Mouse (Mus musculus): ENCODE measurements at regions not wholly inside any gene's neighbourhood (a gene's known extent, or its start where the extent isn't known, plus 50 kb on each side); places are given as distances from the start of the nearest gene placed in this dataset.

GRCm38 (mm10) chr4:45647514-45647913 is 115.2 kb upstream of the Shb start:
- TF ChIP-seq MYOG (IDR thresholded peaks at IDR 0.05; ENCODE audit: control insufficient read depth in 1 of 3, insufficient read depth in 1 of 3, insufficient read length in 2 of 3, low read depth in 2 of 3), result peak; percentile 56 to 93 (median 89)
- TF ChIP-seq TCF12 (IDR thresholded peaks at IDR 0.05; ENCODE audit: insufficient read depth, poor library complexity, severe bottlenecking), result peak; percentile 90
- peak; percentile 88 for TF ChIP-seq TCF3 (IDR thresholded peaks at IDR 0.05; ENCODE audit: insufficient read length, low read depth)
- no peak for TF ChIP-seq MAX (IDR thresholded peaks at IDR 0.05; ENCODE audit: low read depth)
- TF ChIP-seq MYOD1 (IDR thresholded peaks at IDR 0.05; ENCODE audit: control insufficient read depth in 1 of 3, insufficient read length in 2 of 3, low read depth in 2 of 3), result peak; percentile 59 to 90 (median 77)
- Histone ChIP-seq H3ac (ENCODE audit: control insufficient read depth, insufficient read length) (no peak overlapping the region), H3K79me2 (ENCODE audit: control insufficient read depth, insufficient read depth) (no peaks in the 10 kb centered on the region), H3K4me2 (ENCODE audit: low read depth) (peak overlapping the region; percentile 36), H3K27me3 (ENCODE audit: control insufficient read depth, insufficient read depth, insufficient read length) (peaks cover 5% of the 10 kb centered on the region), H3K36me3 (ENCODE audit: control insufficient read depth, insufficient read depth) (no peaks in the 10 kb centered on the region), H3K4me3 (no peak overlapping the region)

DNA sequence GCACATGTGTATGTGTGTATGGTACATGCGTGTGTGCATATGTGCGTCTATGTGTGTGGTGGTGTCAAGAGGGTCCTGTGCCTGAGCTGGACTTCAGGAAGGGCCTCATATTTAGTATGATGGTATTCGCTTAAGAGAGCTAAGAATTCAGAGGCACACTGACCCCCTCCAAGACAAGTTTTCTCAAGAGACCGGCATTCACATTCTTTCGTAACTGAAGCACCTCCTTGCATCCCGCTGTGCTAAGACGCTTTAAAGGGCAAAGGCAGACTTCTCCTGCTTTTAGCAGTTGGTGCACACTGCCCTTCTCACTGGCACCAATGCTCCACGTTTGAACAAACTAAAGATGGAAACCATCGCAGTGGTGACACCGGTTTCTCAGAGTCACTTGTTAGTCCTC is 110.3 kb upstream of the Shb start:
- H3K4me3 ChIP-seq, result no peak overlapping the region
- TF ChIP-seq REST (IDR thresholded peaks at IDR 0.05; ENCODE audit: insufficient read depth, insufficient read length), result no peak
- TF ChIP-seq MYOD1 (IDR thresholded peaks at IDR 0.05; ENCODE audit: control insufficient read depth in 1 of 3, insufficient read length in 2 of 3, low read depth in 2 of 3), result no peak
- no peak for TF ChIP-seq TCF12 (IDR thresholded peaks at IDR 0.05; ENCODE audit: insufficient read depth, poor library complexity, severe bottlenecking)
- no peak for TF ChIP-seq E2F4 (IDR thresholded peaks at IDR 0.05; ENCODE audit: insufficient read depth)
- TF ChIP-seq MYOG (IDR thresholded peaks at IDR 0.05; ENCODE audit: control insufficient read depth in 1 of 3, insufficient read depth in 1 of 3, insufficient read length in 2 of 3, low read depth in 2 of 3), result no peak
- no peak for TF ChIP-seq MAX (IDR thresholded peaks at IDR 0.05; ENCODE audit: low read depth)
- TF ChIP-seq CEBPB (IDR thresholded peaks at IDR 0.05; ENCODE audit: insufficient read depth, poor library complexity, severe bottlenecking), result no peak
- TF ChIP-seq POLR2A (IDR thresholded peaks at IDR 0.05; ENCODE audit: insufficient read length, low read depth), result no peak
- H3K27me3 ChIP-seq (ENCODE audit: control insufficient read depth, insufficient read depth, insufficient read length), result peaks cover 5% of the 10 kb centered on the region
- no peak overlapping the region for H3K4me2 ChIP-seq (ENCODE audit: low read depth)
- no peak overlapping the region for H3ac ChIP-seq (ENCODE audit: control insufficient read depth, insufficient read length)
- H3K36me3 ChIP-seq (ENCODE audit: control insufficient read depth, insufficient read depth), result no peaks in the 10 kb centered on the region
- H3K79me2 ChIP-seq (ENCODE audit: control insufficient read depth, insufficient read depth), result no peaks in the 10 kb centered on the region

DNA sequence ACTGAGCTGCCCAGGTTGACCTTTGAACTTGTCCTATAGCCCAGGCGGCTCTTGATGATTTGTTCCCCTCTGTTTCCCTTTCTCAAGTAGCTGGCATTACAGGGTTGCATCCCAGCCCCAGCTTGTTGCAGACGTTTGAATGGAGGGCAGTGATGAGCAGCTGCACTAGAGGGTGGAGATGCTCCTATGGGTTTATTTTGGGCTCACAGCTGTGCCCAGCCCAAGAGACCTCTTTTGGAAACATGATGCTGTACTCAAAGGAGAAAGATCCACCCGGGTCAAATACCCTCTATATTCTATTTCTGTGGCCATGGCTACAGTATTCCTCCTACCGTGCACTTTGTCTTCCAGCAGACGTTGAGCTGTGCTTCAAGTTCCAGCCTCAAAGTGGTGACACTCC is 109.0 kb upstream of the Shb start:
- H3K36me3 ChIP-seq (ENCODE audit: control insufficient read depth, insufficient read depth), result no peaks in the 10 kb centered on the region
- TF ChIP-seq MYOD1 (IDR thresholded peaks at IDR 0.05; ENCODE audit: control insufficient read depth in 1 of 3, insufficient read length in 2 of 3, low read depth in 2 of 3), result peak; percentile 59 to 90 (median 70)
- peak; percentile 36 for TF ChIP-seq TCF3 (IDR thresholded peaks at IDR 0.05; ENCODE audit: insufficient read length, low read depth)
- TF ChIP-seq TCF12 (IDR thresholded peaks at IDR 0.05; ENCODE audit: insufficient read depth, poor library complexity, severe bottlenecking), result peak; percentile 87
- no peak for TF ChIP-seq USF1 (IDR thresholded peaks at IDR 0.05; ENCODE audit: low read depth)
- peak; percentile 63 to 99 (median 93) for TF ChIP-seq MYOG (IDR thresholded peaks at IDR 0.05; ENCODE audit: control insufficient read depth in 1 of 3, insufficient read depth in 1 of 3, insufficient read length in 2 of 3, low read depth in 2 of 3)
- peak overlapping the region; percentile 62 for H3K4me2 ChIP-seq (ENCODE audit: low read depth)
- H3K4me3 ChIP-seq, result no peak overlapping the region
- no peaks in the 10 kb centered on the region for H3K79me2 ChIP-seq (ENCODE audit: control insufficient read depth, insufficient read depth)
- H3ac ChIP-seq (ENCODE audit: control insufficient read depth, insufficient read length), result no peak overlapping the region
- H3K27me3 ChIP-seq (ENCODE audit: control insufficient read depth, insufficient read depth, insufficient read length), result peaks cover 5% of the 10 kb centered on the region

DNA sequence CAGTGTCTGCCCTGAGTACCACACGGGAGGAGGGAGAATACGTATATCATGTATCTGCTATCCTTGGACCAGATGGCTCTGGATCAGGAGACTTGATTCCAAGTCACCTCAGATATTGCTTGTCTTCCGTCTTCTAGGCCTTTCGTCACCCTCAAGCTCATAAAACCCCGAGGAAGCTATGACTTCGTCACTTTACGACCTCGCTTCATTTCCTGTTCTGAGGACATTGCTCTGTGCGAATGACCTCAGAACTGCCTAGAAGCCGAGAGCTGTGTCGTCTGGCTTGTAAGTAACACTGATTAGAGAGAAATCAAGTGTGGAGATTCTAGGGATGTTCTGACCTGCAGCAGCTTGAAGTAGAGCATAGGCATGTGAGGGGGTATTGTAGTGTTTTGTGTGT is 108.4 kb upstream of the Shb start:
- Histone ChIP-seq H3K4me2 (ENCODE audit: low read depth) (peak overlapping the region; percentile 57), H3K79me2 (ENCODE audit: control insufficient read depth, insufficient read depth) (no peaks in the 10 kb centered on the region), H3ac (ENCODE audit: control insufficient read depth, insufficient read length) (no peak overlapping the region), H3K36me3 (ENCODE audit: control insufficient read depth, insufficient read depth) (no peaks in the 10 kb centered on the region), H3K27me3 (ENCODE audit: control insufficient read depth, insufficient read depth, insufficient read length) (peaks cover 5% of the 10 kb centered on the region), H3K4me3 (no peak overlapping the region)
- no peak for TF ChIP-seq REST (IDR thresholded peaks at IDR 0.05; ENCODE audit: insufficient read depth, insufficient read length)

GRCm38 (mm10) chr4:45639397-45640034 is 107.2 kb upstream of the Shb start:
- H3K4me2 ChIP-seq (ENCODE audit: low read depth), result no peak overlapping the region
- TF ChIP-seq TCF12 (IDR thresholded peaks at IDR 0.05; ENCODE audit: insufficient read depth, poor library complexity, severe bottlenecking) (no peak), USF1 (IDR thresholded peaks at IDR 0.05; ENCODE audit: low read depth) (no peak), POLR2A (IDR thresholded peaks at IDR 0.05; ENCODE audit: insufficient read length, low read depth) (no peak), CEBPB (IDR thresholded peaks at IDR 0.05; ENCODE audit: insufficient read depth, poor library complexity, severe bottlenecking) (no peak), REST (IDR thresholded peaks at IDR 0.05; ENCODE audit: insufficient read depth, insufficient read length) (no peak), E2F4 (IDR thresholded peaks at IDR 0.05; ENCODE audit: insufficient read depth) (no peak), MAX (IDR thresholded peaks at IDR 0.05; ENCODE audit: low read depth) (no peak), POLR2AphosphoS2 (IDR thresholded peaks at IDR 0.05; ENCODE audit: insufficient read length, low read depth) (no peak), MYOD1 (IDR thresholded peaks at IDR 0.05; ENCODE audit: control insufficient read depth in 1 of 3, insufficient read length in 2 of 3, low read depth in 2 of 3) (no peak), SRF (IDR thresholded peaks at IDR 0.05; ENCODE audit: control insufficient read depth, insufficient read length, low read depth) (no peak)
- peaks cover 5% of the 10 kb centered on the region for H3K27me3 ChIP-seq (ENCODE audit: control insufficient read depth, insufficient read depth, insufficient read length)
- no peak overlapping the region for H3ac ChIP-seq (ENCODE audit: control insufficient read depth, insufficient read length)
- no peak overlapping the region for H3K4me3 ChIP-seq
- no peaks in the 10 kb centered on the region for H3K36me3 ChIP-seq (ENCODE audit: control insufficient read depth, insufficient read depth)
- no peaks in the 10 kb centered on the region for H3K79me2 ChIP-seq (ENCODE audit: control insufficient read depth, insufficient read depth)
